Mouse (Mus musculus): ENCODE results near the gene Ccdc12.
A peak's percentile ranks its signal among the peaks of the same experiment; 100 is the strongest.

DNA sequence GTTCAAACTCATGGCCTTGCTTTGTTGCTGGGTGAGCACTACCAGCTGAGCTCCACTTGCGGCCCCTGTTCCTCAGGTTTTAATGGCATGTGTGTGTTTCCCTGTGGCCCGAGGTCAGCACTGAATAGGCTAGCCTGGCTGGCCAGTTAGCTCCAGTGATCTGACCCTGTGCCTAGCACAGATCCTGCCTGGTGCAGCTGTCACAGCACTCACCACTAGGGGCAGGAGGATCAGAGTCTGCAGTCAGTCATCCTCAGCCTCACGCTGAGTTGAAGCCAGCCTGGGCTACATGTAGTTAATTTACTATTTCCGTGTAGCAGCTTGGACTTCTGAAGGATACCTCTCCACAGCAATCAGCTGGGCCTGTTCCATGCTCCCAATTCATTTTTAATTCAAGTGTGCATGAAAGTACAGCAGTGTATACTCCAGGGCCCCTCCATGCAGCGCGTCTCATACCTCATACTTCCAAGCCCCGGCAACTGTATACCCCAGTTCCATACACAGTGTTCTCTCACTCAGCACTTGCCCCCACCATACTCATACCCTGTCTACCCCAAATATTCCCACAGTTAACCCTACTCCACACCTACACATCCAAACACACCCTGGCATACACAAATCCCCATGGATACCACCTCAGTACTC, 16.3 kb downstream of the Ccdc12 start:
- TF ChIP-seq CTCF (conservative IDR thresholded peaks at IDR 0.05; ENCODE audit: low read length) = peak; percentile 56
- TF ChIP-seq NANOG (IDR thresholded peaks at IDR 0.05; ENCODE audit: borderline replicate concordance, low read length) = no peak
- TF ChIP-seq POU5F1 (IDR thresholded peaks at IDR 0.05; ENCODE audit: borderline replicate concordance, low read length) = no peak
